Mouse (Mus musculus) activated CD4-positive, CD25-positive, alpha-beta regulatory T cell, adult 4 months (primary cell): ENCODE results near the gene Cd96. TPM values are rescaled to one million over a fixed set of nuclear protein-coding genes. Genes with fewer than 3 reads are reported as not detected.
"Not testable (repeated sequence)": the region's sequence is repeated elsewhere in the genome, so short reads cannot be mapped to it uniquely, and the experiment has no call there.

Experiments used
- ATAC-seq: one replicate; pipeline ENCODE4 v1.8.0; 2017
- polyA plus RNA-seq, 2 experiments: library from polyadenylated mRNA; unstranded; fragments of 100-300 nt; shearing (Covaris generic); gene quantifications; one replicate each; pipeline ENCODE4 v1.2.1; 2017

Gene Cd96
- 100 to 1,000 TPM; 132 to 133 TPM for polyA plus RNA-seq

- ATAC-seq: peak; percentile 92
These were observed at the start of gene Cd96 for GRCm38 (mm10) chr16:46120020-46120419. Cd96 (minus strand) TSS chr16:46120251.

GRCm38 (mm10) chr16:46166971-46167370 is 46.9 kb upstream of the Cd96 start:
- ATAC-seq: no peak

- ATAC-seq: no peak
These were observed 45.3 kb upstream of the Cd96 start for GRCm38 (mm10) chr16:46165305-46165704.

- not testable (repeated sequence) for ATAC-seq
These were observed 34.8 kb upstream of the Cd96 start, which contains the start of gene Gm4737 for GRCm38 (mm10) chr16:46154832-46155231. Gm4737 (minus strand) TSS chr16:46155077.

- no peak for ATAC-seq
These were observed 31.1 kb upstream of the Cd96 start for GRCm38 (mm10) chr16:46151141-46151540.

- ATAC-seq: no peak
These were observed 28.8 kb upstream of the Cd96 start for GRCm38 (mm10) chr16:46148661-46149341.

GRCm38 (mm10) chr16:46146962-46147361 is 26.9 kb upstream of the Cd96 start:
- ATAC-seq: no peak

- ATAC-seq: no peak
These were observed 2.2 kb upstream of the Cd96 start for GRCm38 (mm10) chr16:46122238-46122637.

GRCm38 (mm10) chr16:46121420-46121819 is 1.4 kb upstream of the Cd96 start:
- no peak for ATAC-seq

GRCm38 (mm10) chr16:46120607-46121006 is 556 bp upstream of the Cd96 start:
- no peak for ATAC-seq

GRCm38 (mm10) chr16:46117645-46118044 is 2.4 kb downstream of the Cd96 start:
- no peak for ATAC-seq

- no peak for ATAC-seq
These were observed 5.3 kb downstream of the Cd96 start for GRCm38 (mm10) chr16:46114727-46115126.

GRCm38 (mm10) chr16:46109536-46109935 is 10.5 kb downstream of the Cd96 start:
- no peak for ATAC-seq

GRCm38 (mm10) chr16:46107431-46107830 is 12.6 kb downstream of the Cd96 start:
- ATAC-seq: peak; percentile 70

- no peak for ATAC-seq
These were observed 15.6 kb downstream of the Cd96 start for GRCm38 (mm10) chr16:46104491-46104890.

GRCm38 (mm10) chr16:46101748-46102147 is 18.3 kb downstream of the Cd96 start:
- no peak for ATAC-seq

GRCm38 (mm10) chr16:46100286-46100685 is 19.8 kb downstream of the Cd96 start:
- peak; percentile 47 for ATAC-seq

GRCm38 (mm10) chr16:46097421-46097820 is 22.6 kb downstream of the Cd96 start:
- no peak for ATAC-seq

- ATAC-seq: no peak
These were observed 25.6 kb downstream of the Cd96 start for GRCm38 (mm10) chr16:46094478-46094877.

- no peak for ATAC-seq
These were observed 27.1 kb downstream of the Cd96 start for GRCm38 (mm10) chr16:46092935-46093334.

GRCm38 (mm10) chr16:46086874-46087473 is 33.1 kb downstream of the Cd96 start:
- ATAC-seq: no peak

GRCm38 (mm10) chr16:46068000-46068399 is 52.1 kb downstream of the Cd96 start:
- ATAC-seq: no peak

- no peak for ATAC-seq
These were observed 56.8 kb downstream of the Cd96 start for GRCm38 (mm10) chr16:46063278-46063677.

GRCm38 (mm10) chr16:46046906-46047305 is 73.1 kb downstream of the Cd96 start:
- no peak for ATAC-seq
